Mouse (Mus musculus) cerebellum, adult 9-11 months (tissue): ENCODE data around the gene Tcf20.
"Not testable (repeated sequence)": the region's sequence is repeated elsewhere in the genome, so short reads cannot be mapped to it uniquely, and the experiment has no call there.

Source experiments
- DNase-seq: peaks from one replicate; pipeline ENCODE4 v3.0.0; 2022

The Tcf20 gene

DNA sequence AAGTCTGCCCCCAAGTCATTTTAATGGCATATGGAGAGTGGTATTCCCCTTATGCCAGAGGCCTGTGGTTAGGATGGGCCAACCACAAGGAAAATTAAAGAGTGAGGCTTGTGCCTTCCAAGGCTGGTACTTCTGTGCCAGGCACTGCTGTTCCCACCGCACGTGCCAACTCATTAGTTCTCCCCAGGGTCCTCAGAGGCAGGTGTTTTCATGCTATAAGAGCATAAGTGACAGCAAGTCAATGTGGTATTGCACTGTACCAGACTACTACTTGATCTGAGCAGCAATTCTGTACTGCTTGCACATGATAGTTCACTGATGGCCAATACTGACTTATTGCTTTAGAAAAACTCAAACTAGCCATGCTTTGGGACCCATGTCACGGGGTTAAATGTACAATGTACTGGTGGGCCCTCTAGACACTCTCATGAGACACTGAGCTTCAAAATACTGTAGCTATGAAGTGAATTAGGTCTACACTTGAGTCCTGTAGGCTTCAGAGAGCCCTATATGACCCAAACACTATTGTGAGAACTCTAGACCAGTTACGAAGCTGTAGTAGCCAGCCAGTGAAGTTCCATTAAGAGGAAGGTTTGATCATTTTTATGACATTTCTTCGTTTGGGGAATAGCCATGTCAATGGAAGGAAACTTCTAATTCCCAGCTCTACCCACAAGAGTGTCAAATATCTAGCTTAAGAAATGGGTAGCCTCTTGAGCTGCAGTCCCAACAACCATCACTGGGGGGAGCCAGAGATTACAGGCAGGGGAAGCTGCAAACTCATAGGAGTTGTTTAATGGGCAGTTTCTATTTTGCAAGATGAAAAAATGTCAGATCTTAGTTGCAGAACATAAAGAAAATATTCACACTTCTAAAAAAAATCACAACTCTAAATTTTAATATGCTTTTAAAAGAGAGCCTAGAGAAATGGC lies 182.7 kb downstream of the Tcf20 start:
- DNase-seq = peak; percentile 50

DNA sequence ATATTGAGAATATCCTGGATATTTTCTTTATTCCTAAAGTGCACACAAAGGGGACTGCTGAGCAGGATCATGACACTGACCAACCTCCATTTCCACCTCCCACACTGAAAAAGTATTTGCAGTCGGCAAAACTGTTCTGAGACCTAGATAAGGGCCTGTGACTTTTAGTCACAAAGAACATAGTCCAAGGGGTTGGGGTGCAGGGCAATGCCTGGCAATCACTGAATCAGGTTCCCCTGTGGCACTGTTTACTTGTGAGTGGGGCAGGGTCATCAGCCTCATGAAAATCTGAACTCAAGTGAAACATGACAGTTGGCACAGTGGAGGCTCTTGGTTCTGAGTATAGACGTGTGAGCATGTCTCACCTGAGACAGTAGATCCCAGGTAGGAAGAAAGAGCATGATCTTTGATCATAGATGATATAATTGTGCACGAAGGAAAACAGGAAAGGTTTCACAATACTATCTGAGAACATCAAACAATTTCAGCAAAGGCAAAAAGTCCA lies 191.7 kb downstream of the Tcf20 start:
- no peak for DNase-seq

DNA sequence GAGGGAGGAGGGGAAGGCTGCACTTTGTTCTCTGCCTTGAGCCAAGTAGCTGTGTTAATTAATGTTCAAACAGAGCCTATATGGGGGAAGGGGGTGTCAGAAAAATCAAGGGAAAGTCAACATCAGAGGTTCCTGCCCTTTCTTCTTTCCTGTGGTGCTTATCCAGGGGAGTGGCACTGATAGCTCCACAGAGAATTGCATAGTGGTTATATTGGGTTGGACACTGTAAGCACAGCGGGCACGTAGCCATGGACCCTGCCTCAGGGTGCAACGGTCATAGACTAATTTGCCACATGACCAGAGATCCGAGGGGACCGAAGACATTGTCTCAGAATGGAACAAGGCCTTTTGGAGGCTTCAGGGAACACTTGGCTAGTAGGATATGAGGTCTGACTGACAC lies 193.4 kb downstream of the Tcf20 start, which contains the start of gene Cyp2d26:
Gene Cyp2d26 (minus strand): TSS at position 18 of the 400 bp plus-strand sequence.
- DNase-seq = no peak

DNA sequence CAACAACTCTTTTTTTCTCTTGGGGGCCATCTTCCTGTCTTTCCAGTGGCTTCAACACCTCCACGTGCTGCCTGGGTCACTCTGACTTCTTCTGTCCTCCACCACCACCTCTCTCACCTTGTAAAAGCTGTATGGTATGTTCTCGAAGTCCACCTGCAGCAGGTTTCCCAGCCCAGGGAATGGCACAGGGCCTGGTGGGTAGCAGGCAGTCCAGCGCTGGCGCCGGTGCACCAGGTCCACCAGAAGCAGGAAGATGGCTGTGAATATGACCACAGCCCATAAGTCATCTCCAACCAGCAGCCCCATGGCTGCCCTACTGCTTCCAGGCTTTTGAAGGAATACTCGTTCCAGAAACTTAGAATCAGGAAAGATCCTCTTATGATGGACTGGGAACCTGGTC lies 193.8 kb downstream of the Tcf20 start:
- no peak for DNase-seq

DNA sequence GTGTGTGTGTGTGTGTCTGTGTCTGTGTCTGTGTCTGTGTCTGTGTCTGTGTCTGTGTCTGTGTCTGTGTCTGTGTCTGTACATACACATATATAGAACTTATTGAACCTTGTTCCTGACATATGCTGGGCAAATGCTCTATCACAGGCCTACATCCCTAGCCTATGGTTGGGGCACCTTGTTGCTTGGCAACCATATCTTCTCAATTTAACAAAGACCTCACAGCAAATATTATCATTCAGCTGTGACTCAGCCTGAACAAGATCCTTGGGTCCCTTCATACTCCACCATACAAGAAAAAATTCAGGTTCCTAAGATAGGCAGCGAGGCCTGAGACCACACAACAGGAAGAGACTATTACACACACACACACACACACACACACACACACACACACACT lies 194.2 kb downstream of the Tcf20 start:
- DNase-seq = no peak

DNA sequence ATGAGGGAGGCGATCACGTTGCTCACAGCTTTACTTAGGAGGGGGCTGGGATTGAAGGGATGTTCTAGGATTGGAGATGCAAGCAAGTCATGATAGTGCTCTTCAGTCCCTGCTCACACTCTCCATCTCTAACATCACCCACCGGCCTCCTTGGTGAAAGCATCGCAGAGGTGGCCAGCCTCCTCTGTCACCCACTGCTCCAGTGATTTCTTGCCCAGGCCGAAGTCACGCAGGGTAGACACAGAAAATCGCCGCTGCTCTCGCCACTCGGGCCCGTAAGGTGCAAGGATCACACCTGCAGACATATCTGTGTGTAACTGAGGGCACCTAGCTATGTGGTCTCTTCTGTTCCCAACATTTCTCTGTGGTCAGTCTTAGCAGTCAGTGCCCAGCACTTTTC lies 195.1 kb downstream of the Tcf20 start:
- DNase-seq = no peak

DNA sequence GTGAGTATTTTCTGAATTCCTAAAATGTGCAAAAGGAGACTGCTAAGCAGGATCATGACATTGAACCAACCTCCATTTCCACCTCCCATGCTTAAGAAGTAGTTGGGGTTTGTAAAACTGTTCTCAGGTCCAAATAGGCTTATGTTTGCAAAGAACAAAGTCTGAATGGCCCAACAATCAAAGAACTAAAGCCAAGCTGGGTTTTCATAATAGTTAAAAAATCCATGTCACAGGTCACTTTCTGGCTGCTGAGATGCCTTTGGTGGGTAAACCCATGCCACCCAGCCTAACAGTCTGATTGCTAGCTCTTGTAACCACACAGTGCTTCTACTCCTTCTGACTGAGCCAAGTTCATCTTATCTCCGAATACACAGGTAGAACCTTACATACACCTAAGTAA lies 203.1 kb downstream of the Tcf20 start:
- DNase-seq = no peak

DNA sequence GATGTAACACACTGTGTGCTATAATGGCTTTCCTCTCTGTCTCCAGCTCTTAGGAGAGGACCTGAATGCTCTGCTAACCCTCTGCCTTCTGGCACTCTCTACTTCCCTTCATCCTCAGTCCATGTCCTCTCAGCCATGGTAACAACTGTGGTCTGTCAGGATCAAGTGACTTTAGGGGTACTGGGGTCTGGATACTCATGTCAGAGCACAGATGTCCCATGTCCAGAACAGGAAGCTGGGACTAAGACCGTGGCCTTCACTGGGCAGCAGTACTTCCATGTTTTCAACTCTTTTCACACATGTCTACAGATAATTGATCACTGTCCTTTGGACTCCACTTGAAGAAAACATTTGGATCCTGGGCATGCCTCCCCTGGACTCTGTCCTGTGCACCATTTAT lies 203.9 kb downstream of the Tcf20 start:
- DNase-seq = no peak

DNA sequence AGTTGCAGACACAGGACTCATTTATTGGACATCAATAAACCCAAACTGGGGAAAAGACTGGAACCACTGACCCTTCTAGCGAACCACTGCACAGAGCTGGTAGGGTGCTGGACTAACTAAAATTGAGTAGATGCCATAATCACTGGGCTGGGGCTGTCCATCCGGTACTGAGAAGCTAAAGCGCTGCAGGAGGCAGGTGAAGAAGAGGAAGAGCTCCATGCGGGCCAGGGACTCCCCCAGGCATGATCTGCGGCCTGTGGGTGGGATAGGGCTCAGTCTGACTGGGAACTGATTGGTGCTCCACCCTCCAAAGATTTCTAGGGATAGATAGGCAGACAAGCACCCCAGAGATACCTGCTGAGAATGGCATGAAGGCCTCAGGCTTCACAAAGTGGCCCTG lies 209.8 kb downstream of the Tcf20 start:
- not testable (repeated sequence) for DNase-seq

DNA sequence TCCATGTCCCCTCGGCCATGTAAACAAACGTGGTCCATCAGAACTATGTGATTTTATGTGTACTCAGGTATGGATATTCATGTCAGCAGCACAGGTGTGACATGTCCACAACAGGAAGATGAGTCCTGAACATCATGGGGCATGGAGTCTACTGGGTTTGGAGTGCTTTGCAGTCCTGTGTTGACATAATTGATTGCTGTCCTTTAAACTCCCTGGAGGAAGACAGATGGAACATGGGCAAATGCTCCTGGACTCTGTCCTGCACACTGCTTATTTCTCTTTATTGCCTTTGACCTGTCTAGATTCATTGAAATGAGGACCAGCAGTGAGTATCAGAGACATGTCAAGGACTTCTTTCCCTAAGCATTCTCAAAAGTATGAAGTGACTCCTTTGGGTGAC lies 221.7 kb downstream of the Tcf20 start:
- no peak for DNase-seq

DNA sequence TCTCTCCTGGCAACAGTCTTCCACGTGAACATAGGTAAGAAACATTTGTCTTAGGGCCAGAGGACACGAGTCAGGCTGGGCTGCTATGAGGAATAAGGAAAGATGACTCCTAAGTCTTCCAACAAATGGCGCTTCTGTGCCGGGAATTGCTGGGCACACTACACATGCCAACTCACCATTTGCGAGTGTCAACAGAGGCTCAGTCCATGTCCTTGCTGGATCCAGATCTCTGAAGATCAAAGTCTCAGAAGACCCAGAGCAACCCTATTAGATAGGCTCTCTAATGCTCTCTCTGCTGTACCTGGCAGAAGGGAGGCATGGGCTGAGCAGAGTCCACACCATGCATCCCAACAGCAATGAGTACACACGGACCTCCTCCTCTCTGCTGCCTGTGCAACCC lies 222.8 kb downstream of the Tcf20 start:
- no peak for DNase-seq

DNA sequence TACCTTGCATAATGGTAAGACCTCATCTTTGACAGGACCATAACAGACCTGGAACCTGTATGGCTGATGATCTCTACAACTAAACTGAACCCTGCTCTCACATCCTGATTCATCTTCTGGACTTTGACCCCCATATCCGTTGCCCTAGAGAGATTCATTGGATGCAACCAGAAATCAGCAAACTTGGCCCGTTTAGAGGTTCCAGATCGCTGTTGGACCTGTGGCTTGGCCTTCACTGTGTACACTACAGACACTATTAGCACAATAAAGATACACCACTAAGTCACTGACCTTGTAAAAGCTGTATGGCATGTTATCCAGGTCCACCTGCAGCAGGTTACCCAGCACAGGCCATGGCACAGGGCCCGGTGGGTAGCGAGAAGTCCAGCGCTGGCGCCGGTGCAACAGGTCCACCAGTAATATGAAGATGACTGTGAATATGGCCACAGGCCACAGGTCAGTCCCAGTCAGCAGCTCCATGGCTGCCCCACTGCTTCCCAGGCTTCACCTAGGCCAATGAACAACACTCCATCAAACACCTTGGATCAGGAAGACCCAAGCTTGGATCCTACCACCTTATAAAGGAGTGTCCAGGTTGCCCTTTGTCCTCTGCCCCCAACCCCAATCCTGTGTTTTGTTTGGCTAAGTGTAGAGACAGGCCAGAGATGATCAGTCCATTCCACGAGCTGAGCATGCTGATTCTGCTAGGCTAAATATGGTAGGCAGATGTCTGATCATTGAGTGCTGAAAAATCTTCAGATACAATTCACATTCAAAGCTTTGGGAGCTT lies 223.8 kb downstream of the Tcf20 start, which contains the start of gene Cyp2d40:
Gene Cyp2d40 (minus strand): TSS at position 553 of the 790 bp plus-strand sequence.
- no peak for DNase-seq
